Mouse (Mus musculus) c-Kit-positive CD71-negative TER-119-negative erythroid progenitor cells, embryonic 14.5 days (primary cell): ENCODE results near the gene Lin37.
A peak's percentile ranks its signal among the peaks of the same experiment; 100 is the strongest.

Source experiments
- DNase-seq: peaks from one replicate; pipeline ENCODE4 v3.0.0-alpha.2; 2013; ENCODE audit warnings: low read depth

Lin37 gene

DNA sequence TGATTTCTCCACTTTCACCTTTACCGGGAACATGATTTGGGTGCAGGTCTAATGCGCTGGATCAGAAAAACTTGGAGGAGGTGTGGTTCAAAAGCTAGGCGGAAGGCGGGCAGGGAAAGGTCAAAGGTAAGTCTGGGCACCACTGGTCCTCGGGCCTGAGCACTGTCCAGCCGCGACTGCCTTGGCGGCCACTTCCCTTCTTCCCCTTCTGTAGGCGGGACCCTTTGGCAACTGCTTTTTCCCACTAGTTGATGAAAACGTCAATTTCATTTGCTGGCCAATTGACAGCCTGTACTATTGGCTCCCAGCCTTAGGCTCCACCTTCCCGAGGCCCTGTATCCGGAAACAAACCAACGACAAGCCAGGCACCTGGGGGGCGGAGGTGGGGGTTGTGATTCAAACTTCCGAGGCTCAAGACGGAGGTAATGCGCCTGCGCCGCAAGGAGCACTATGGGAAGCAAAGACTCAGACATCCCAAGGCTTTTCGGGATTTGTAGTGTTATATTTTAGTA lies at the start of gene Lin37:
TSS of gene Lin37 (minus strand) at position 396 of the 512 bp plus-strand sequence.
- DNase-seq = peak; percentile 90

DNA sequence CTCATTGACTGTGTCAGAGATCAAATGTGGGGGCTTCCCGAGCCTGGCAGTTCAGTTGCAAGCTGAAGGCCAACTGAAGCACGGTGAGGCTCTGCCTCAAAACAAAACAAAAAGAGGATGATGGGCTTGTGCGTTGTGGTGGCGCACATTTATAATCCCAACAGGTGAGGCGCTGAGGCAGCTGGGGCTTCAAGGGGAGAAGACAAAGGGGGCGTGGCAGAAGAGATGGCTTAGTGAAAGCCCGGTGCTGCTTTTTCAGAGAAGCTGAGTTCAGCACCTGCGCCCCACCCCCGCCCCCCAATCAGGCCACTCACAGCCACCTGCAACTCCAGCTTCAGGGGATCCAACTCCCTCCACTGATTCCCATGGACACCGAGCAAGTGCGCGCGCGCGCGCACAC lies 48.8 kb upstream of the Lin37 start:
- DNase-seq = no peak

DNA sequence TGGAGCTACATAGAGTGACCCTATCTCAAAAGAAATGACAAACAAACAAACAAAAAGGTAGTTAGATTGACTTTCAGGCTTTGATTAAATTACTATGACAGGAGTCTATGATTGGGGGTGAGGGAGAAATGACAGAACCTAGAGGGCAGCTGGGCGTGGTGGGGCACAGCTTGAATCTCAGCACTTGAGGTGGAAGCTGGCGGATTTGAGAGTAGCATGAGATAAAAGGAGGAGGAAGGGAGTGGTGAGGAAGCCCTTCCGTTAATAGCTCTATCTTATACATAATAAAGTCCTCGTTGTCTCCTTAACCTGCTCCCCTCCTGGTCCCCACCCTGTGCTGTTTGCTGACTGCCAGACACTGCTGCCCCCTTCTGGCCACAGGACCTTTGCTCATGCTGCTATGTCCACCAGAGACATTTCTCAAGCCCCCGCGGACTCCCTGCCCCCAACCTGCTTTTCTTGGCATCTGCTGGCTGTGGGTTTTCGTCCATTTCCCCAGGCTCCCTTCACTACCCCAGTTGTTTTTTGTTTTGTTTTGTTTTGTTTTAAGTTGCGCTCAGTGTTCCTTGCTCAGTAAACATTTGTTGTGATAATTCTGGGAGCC lies 48.2 kb upstream of the Lin37 start:
- DNase-seq = peak; percentile 57

DNA sequence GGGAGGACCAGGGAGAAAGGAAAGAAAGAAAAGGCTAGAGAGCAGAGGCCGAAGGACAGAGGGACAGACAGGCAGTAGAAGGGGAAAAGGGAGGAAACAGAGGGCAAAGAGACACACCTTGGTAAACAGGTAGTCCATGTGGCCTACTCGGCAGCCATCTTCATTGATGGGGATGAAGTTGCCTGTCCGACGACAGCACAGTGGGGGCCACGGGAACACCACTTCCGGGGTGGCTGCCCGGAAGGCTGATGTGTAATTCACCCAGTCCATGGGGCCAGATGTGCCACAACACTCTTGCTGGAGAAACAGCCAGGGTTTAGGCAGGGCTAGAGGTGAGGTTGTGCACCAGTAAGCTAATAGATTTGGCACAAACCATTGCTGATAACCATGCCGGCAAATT lies 45.3 kb upstream of the Lin37 start:
- DNase-seq = no peak

DNA sequence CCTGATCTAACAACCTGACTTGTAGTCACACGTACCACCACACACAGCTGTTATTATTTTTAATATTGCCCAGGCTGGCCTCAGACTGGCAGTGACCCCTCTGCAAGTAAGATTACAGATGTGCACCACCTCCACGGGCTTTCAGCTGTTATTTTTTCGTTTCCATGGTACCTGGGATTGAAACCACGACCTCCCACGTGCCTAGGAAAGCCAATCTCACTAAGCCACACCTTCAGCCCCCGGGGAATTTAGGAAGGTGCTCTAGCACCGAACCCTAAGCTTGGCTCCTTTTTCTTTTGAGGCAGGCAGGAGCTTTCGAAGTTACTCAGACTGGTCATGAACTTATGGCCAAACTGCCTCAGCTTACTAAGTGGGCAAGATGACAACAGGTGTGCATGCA lies 44.8 kb upstream of the Lin37 start:
- no peak for DNase-seq

DNA sequence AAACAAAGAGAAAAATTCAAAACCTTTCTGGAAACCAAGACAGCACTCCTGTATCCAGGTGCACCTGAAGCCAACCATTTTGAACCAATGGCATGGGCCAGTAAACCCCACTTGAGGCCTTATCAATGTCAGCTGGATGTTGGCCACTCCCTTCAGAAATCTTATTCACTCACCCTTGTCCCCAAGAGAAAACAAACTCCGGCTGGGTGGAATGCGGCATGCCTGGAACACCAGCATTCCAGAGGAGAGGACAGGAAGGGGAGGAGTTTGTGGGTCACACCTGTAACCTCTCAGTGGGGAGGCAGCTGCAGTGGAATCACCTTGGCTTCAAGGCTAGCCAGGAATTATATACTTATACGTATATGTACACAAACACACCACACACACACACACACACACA lies 42.9 kb upstream of the Lin37 start:
- DNase-seq = no peak

DNA sequence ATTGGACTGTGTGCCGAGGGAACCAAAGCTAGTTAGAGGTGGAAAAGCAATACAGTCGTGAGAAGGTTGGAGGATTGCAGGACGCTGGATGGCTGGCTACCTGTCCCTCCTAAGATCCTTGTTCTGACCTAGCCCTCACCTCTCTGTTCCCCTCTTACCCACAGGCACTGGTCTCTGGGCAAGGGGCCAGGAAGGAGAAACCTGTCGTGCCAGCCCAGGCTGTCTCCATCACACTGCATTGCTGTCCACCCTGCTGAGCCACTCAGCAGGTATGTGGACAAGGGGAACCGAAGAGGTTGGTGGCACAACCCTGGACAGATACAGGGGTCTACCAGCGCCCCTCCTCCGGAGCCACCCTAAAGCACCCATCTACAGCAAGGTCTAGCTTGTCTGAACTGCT lies 41.0 kb upstream of the Lin37 start:
- DNase-seq = no peak

DNA sequence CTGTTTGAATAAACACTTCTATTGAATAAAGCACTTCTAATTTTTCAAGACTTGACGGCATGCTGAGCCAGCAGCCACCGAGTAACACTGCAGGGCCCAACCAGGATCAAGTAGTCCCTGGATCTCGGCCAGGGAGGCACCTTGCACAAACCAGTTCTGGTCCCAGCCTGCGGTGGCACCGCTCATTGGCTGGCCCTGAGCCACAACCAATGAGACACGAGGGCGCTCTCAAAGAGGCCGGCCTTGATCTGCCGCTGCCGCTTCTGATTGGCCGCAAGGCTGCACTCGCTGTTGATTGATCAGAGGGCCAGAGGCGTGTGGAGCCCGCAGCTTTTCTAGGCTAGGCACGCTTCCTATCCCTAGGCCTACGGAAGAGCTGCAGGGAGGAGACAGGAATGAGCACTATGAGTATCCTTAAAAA lies 40.3 kb upstream of the Lin37 start:
- peak; percentile 73 for DNase-seq

DNA sequence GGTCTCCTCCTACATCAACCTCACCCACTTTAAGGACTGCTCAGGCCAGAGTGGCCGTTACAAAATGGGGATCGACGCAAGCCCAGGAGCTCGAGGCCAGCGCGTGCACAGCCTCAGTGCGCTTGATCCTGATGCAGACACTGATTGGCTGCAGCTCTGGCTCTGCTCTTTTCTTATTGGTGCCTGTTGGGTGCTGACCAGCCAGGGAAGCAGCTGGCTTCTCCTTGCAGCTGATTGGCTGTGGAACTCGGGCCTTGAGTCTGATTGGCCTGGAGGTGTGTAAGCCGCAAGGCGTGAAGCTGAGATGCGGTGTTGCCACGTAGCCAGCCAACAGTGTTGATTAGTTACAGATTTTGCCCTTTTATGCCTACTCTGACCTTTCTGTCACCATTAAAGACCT lies 39.1 kb upstream of the Lin37 start, which contains the start of gene Zbtb32:
TSS of gene Zbtb32 (minus strand) at position 124 of the 400 bp plus-strand sequence.
- no peak for DNase-seq

DNA sequence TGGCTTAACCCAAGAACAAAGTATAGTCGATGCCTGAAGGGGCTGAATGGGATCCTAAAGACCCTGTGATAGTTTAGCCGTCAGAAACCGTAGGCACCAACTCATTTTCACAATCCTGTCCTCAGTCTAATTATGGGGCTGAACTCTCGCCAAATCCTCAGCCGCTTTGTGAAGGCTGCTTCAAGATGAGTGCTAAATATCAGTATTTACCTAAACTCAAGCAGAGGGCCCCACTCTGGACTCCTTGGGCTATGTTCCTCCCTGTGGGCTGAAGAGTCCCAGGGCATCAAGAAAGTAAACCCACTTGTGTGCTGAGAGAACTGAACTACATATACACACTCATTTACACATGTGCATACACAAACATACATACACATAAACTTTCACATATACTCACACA lies 37.2 kb upstream of the Lin37 start:
- no peak for DNase-seq

DNA sequence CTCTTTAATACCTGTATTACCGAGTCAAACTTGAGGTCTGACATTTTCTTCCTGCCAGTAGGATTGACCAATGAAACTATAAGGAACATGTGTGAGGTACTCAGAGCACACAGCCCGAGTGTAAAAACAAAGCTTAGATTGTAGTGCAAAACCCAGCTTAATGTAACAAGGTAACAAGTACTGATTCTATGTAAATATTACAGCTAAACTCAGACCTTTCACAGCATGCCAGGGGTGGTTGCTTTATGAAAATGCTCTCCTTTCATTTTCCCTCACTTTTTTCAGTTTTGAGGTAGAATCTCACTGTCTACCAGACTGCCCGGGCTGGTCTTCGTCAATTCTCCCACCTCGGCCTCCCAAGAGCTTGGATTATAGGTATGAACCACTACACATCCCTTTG lies 36.5 kb upstream of the Lin37 start:
- no peak for DNase-seq

DNA sequence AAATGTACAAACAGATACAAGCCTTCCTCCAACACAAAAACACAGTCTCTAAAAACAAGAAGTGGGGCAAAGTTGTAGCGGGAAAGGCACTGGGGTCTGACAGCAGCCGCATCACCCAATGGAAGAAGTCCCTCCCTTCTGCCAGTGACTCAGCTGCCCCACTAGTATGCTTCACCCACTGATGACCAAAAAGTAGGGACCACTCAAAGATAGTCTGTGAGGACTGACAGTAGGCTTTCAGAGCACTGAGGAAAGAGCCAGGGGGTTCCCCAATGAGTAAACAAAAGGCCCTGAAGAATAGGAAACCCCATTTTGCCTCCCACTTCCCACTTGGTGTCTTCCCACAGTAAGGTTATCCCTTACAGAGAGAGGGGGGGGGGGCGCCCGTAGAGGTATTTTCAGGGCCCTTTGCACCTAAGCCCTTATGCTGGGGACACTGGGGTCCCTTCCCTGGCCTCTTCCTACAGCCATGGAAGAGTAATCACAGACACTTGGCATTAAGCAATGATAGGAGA lies 34.9 kb upstream of the Lin37 start:
- DNase-seq = no peak

DNA sequence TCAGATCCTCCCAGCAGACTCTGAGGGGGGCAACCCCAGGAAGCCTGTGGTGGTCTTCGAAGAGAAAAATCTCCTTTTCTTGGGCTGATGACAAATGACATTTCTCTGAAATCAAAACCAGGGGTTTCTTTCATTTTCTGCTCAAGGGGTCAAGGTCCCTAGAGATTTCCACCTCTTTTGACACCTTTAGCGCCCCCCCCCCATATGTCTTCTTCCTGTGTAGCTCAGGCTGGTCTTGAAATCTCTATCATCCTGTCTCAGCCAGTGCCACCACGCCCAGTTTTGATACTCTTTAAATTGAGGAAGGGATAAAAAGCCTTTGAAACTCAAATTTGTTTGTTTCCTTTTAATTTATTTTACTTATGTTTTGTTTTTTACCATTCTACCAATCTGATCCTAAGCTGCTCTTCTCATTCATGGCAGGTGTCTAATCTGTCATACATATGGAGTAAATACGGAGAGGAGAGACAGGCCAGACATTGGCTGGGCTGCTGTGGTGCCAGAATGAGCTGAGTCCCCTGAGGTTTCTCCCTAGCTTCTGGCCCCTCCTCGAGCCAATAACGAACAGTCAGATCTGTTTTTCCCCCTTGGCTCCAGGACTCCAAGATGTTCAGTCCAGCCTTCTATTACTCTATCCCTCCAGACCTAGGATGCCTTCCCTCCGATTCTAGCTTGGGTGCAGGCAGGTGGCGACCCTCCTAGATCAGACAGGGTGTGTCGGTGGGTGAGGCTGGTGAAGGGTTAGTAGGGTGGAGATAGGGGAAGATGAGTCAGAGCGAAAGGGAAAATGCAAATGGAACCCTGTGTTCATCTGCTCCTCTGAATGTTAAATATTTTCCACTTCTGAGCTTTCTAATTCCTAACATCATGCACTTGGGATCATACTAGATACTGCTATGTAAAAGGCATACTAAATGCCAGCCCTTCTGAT lies 34.2 kb upstream of the Lin37 start:
- no peak for DNase-seq

DNA sequence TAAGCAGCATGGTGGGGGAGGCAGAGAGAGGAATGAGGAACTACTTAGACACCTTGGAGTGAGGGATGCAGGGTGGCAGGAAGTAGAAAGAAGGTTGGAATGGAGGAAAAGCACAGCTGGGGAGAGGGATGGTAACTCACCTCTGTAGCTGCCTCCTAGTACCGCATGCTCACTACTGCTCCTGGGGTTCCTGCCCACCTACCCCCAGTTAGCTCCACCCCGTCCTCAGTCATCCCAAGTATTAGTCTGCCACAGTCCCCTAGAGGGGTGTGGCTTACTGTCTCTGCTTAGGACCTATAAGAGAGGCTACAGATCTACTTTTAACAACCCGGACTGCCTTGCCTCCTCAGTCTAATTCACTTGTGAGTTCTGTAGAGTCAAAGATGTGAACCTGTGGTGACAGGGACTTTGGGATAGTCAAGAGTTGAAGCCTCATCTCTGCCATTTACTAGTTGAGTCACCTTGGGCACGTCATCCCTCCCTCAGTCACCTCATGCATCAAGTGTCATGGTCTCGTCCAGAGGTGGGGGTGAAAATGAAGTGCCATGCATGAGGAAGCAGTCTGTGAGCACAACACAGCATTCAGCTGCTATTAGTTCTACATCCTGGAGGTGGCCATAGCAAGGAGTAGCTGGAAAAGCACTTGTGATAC lies 33.3 kb upstream of the Lin37 start:
- DNase-seq = no peak

DNA sequence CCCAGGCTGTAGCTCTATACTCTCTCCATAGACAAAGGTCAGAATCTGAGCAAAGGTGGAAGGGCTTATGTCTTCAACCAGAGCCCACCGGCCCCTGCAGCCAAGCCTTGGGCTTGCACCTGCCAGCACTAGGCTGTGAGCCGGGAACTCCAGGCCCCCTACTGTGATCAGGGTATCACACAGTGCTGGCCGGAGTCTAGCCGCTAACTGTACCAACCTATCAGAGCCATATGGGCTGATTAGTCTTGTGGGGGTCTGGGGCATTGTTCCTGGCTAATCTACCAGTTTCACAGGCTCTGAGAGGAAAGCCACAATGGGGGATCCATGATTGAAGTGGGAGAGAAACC lies 31.9 kb upstream of the Lin37 start:
- no peak for DNase-seq

DNA sequence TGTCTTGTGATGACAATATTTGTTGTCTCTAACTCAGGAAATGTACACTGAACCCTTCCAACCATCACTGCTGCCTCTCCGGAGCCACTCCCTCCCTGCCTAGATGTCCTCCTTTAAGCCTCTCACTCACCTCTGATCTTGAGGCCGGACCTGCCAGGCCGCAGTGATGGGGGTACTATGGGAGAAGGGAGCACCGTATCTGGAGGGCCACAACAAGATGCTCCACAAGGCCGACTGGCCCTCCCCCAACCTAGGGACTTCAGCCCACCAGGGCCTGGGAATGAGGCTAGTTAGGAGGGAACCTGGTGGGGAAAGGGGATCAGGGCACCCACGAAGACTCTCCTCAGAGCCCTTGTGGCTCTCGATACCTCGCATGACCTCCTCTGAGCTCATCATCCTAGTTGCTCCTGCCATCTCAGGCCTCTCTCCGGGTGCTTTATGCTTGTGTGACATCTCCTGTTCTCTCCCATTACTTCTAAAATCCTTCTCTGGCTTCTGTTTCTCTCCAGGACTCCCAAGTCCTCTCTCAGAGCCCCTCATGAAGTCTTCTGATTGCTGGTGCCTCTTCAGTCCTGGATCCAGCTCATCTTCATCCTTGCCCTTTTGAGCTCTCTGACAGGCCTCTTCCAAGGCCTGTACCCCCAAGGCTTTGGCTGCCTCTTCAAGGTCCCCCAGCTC lies 31.4 kb upstream of the Lin37 start:
- no peak for DNase-seq

DNA sequence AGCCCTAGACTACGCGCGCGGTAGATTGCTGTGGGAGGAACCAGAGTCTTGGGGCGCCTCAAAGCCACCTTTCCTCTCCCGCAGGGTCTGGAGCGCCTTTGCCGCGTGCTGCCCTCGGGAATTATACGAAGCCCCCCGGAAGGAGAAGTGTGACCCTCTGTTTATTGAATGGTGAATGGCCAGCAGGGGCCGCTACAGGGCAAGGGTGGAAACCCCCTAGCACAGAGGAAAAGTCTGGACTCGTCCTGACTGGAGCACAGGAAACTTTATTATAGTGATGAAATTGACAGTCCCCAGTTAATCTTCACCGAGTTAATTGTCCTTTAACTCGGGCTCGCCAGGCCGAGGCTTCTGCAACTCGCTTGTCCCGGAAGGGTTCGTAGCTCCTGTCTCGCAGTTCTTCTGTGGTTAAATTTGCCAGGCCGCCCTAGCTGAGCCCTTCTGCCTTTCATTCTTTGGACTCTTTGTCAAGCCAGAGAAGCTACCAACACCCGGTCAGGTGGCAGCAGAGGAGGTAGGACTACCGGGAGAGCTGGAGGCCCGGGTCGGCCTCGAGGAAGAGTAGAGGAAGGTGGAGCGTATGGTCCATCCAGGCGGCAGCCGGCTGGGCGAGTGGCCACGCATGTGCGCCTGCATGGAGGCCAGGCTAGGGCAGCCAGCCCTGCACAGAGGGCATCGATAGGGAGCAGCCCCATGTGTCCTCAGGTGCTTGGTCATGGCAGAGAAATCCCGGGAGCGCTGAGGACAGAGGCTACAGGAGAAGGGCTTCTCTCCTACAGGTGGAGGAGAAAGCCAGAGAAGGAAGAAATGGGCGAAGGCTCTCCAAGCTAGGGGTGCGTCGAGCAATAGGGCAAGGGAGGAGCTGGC lies 30.0 kb upstream of the Lin37 start:
- peak; percentile 84 for DNase-seq

DNA sequence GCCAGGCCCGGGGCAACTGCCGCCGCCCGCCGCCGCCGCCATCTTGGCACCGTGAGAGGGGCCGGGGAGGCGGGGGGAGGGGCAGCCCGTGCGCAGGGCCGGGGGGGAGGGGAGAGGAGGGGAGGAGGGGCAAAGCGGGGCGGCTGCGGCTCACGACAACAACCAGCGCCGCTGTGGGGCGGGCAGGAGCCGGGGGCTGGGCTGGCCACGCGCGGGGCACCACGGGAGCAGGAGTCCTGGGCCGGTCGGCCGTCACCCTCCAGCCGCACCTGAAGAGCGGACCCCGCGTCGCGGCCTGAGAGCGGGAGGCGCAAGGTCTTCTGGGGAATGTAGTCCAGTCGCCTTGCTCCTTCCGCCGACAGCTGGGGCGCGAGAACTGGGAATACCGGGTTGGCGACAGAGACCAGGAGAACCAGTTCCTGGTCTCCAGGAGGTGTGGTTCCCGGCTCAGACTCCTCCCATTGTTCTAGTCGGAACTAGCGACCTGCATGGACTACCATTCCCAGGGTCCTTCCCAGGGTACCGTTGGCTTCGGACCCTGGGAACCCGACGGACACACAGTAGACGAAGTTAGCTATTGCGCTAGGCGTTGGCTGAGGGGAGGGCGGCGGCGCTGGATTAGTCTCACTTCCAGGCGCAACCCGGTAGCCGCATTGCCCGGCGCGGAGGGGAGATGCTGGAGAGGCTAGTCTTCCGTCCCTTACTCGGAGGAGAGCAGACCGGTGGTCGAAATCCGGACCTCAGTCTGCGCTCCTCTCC lies 29.2 kb upstream of the Lin37 start, which contains the start of gene Kmt2b:
TSS of gene Kmt2b (minus strand) at position 51 of the 759 bp plus-strand sequence.
- peak; percentile 82 for DNase-seq

DNA sequence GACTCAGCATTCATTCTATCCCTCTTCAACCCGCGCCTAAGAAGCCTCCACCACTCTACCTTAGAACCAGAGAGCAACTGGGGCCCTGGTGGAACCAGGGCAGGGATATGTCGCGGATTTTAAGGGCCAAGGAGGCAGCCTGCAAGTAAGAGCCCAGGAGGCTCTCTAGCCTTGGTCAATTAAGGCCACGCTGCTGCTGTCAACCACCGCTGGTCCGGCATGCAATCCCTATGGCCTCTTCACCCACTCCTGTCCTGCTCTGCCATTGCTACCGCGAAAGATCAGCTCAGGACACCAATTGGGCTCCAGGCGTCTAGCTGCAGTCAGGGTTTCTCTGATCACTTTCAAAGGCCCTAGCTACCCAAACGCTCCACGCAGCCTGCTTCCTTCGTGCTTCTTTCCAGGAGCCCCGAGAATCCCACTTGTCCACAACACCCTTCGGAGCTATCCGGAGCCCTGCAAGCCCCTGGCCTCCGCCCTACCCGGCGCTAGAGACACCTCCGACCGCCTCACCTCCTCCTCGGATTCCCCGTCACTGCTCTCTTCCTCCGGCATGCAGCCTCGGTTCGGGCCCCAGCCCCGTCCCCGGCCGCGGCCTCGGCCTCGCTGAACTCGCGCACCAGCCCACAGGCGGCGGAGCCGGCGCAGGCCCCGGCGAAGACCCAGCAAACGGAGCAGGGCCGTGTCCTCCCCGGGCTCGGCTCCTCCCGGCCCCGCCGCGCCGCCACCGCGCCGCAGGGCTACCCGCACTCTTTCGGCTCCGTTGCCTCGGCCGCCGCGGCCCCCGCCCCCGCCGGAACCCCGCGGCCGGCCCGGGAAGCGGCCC lies 28.4 kb upstream of the Lin37 start:
- DNase-seq = no peak
